Mouse (Mus musculus): ENCODE data around the gene Sypl.

DNA sequence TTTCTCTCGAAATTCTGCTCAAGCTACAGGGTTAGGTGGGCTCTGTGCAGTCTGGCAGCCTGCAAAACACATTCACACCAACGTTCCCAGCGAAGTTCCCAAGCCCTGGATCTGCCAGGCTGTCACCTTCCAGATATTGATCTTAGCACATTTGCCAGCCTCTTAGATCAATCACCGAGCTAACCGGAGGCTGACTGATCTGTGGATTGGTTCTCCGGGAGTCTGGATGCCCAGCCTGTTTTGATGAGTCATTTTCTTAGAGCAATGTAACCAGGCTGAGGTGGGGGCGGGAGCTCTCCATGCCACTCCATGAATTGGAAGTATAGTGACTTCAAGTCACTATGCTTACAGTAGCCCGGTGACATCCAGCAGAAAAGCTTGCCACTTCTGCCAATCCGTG is 67.4 kb downstream of the Sypl start:
- no peak for TF ChIP-seq CTCF (IDR thresholded peaks at IDR 0.05; ENCODE audit: borderline replicate concordance, extremely low read depth, insufficient read depth, insufficient read length)
- no peak for TF ChIP-seq POLR2A (IDR thresholded peaks at IDR 0.05; ENCODE audit: borderline replicate concordance, extremely low read depth, insufficient read depth, insufficient read length, poor library complexity, severe bottlenecking)
